Mouse (Mus musculus) myocyte (in vitro differentiated cells): ENCODE results near the gene Rrp9.

ENCODE experiments used
- CEBPB ChIP-seq: IDR thresholded peaks from 2 replicates; pipeline ENCODE4 v1.6.1; 2011; ENCODE audit warnings: mild to moderate bottlenecking, moderate library complexity; ENCODE audit not compliant: poor library complexity, insufficient read depth, severe bottlenecking
- E2F4 ChIP-seq: IDR thresholded peaks from one replicate; pipeline ENCODE4 v1.6.1; 2011; ENCODE audit warnings: mild to moderate bottlenecking, control low read depth, moderate library complexity; ENCODE audit not compliant: insufficient read depth
- MAX ChIP-seq: IDR thresholded peaks from one replicate; pipeline ENCODE4 v1.6.1; 2011; ENCODE audit warnings: low read depth, mild to moderate bottlenecking, control low read depth
- MYOD1 ChIP-seq, 3 experiments: IDR thresholded peaks; one replicate each; pipeline ENCODE4 v1.6.1; 2011; ENCODE audit warnings: control low read depth in 2 of 3, low read depth in 2 of 3, mild to moderate bottlenecking in 2 of 3, moderate library complexity in 1 of 3; ENCODE audit not compliant: insufficient read length in 2 of 3, control insufficient read depth in 1 of 3
- POLR2A ChIP-seq: IDR thresholded peaks from one replicate; pipeline ENCODE4 v1.6.1; 2011; ENCODE audit warnings: low read depth, mild to moderate bottlenecking, control low read depth, moderate library complexity; ENCODE audit not compliant: insufficient read length
- POLR2AphosphoS2 ChIP-seq: IDR thresholded peaks from one replicate; pipeline ENCODE4 v1.6.1; 2011; ENCODE audit warnings: low read depth, control low read depth; ENCODE audit not compliant: insufficient read length
- REST ChIP-seq: IDR thresholded peaks from one replicate; pipeline ENCODE4 v1.6.1; 2011; ENCODE audit warnings: mild to moderate bottlenecking, control low read depth, moderate library complexity; ENCODE audit not compliant: insufficient read depth, insufficient read length
- TCF12 ChIP-seq: IDR thresholded peaks from one replicate; pipeline ENCODE4 v1.6.1; 2011; ENCODE audit warnings: mild to moderate bottlenecking, control low read depth; ENCODE audit not compliant: poor library complexity, insufficient read depth, severe bottlenecking
- TCF3 ChIP-seq: IDR thresholded peaks from one replicate; pipeline ENCODE4 v1.6.1; 2011; ENCODE audit warnings: low read depth, control low read depth; ENCODE audit not compliant: insufficient read length
- USF1 ChIP-seq: IDR thresholded peaks from one replicate; pipeline ENCODE4 v1.6.1; 2011; ENCODE audit warnings: low read depth, mild to moderate bottlenecking, control low read depth, moderate library complexity

DNA sequence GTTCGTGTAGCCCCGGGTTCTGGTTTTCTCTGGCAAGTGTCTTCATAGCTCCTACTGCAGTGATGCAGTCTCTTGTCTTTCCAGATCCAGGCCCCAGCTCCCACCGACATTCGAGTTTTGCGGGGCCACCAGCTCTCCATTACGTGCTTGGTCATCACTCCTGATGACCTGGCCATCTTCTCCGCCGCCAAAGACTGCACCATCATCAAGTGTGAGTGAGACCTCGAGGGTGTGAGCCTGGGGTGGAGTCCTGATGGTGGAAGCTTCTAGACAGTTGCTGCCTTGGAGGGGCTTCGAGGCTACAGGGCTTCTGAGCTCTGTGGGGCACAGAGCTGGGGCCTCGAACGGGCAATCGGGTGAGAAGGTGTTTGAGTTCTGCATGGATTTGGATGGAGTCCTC lies 5.9 kb downstream of the Rrp9 start:
- TF ChIP-seq TCF12: no peak
- no peak for TF ChIP-seq POLR2A
- TF ChIP-seq TCF3: no peak
- TF ChIP-seq USF1: no peak
- TF ChIP-seq MYOD1 (IDR thresholded peaks at IDR 0.05; ENCODE audit: control insufficient read depth in 1 of 3, insufficient read length in 2 of 3, low read depth in 2 of 3): no peak
- no peak for TF ChIP-seq MAX
- no peak for TF ChIP-seq E2F4
- no peak for TF ChIP-seq CEBPB
- TF ChIP-seq POLR2AphosphoS2: no peak
- no peak for TF ChIP-seq REST
